In genomic region chr13:54372665-54373064, GRCm38 (mm10) we compare ENCODE assay signal across 7 mouse cellular contexts. TPM values are rescaled to one million over a fixed set of nuclear protein-coding genes. Genes with fewer than 3 reads are reported as not detected.
DNase-seq lines count a peak whose midpoint lies in the region; ATAC-seq and TF ChIP-seq lines count a peak whose summit lies in the region.

No protein-coding gene starts in this region.

- 0 out of 2 replicates have a peak, but pooled peaks cover 2% of the 10 kb centered on the region for H3K9me3 ChIP-seq in E14TG2a.4 (ENCODE audit: low read length)
- H3K9me3 ChIP-seq in hindbrain, embryonic 11.5 days (ENCODE audit: control insufficient read depth, low read length) = no peaks in the 10 kb centered on the region
- H3K9me3 ChIP-seq in midbrain, embryonic 12.5 days = no peaks in the 10 kb centered on the region

- H3K4me2 ChIP-seq in hindbrain, embryonic 11.5 days (replicated peaks; ENCODE audit: low read depth, low read length) = peak overlapping the region; percentile 72; the same call in 1 of the 2 replicates
- peak overlapping the region; percentile 83 for H3K4me2 ChIP-seq in midbrain, embryonic 12.5 days (replicated peaks)

- no peak overlapping the region for H3K9ac ChIP-seq in hindbrain, embryonic 11.5 days (ENCODE audit: low read depth, low read length)
- no peak overlapping the region for H3K9ac ChIP-seq in midbrain, embryonic 12.5 days (replicated peaks)

- peaks cover 71% of the 10 kb centered on the region for H3K27me3 ChIP-seq in E14TG2a.4 (ENCODE audit: insufficient read depth, low read length)
- H3K27me3 ChIP-seq in hindbrain, embryonic 11.5 days (ENCODE audit: control insufficient read depth, insufficient read depth, low read length) = peaks cover 9% of the 10 kb centered on the region; the same call in 1 of the 2 replicates
- peaks cover 22% of the 10 kb centered on the region for H3K27me3 ChIP-seq in midbrain, embryonic 12.5 days

- H3K4me3 ChIP-seq in E14TG2a.4 (replicated peaks; ENCODE audit: low read length) = peak overlapping the region; percentile 46; the same call in 1 of the 2 replicates
- no peak overlapping the region for H3K4me3 ChIP-seq in hindbrain, embryonic 11.5 days (ENCODE audit: low read depth, low read length)
- H3K4me3 ChIP-seq in midbrain, embryonic 12.5 days = peak overlapping the region; percentile 52

- peak; percentile 79 for DNase-seq in adrenal gland, postnatal 10 days
- DNase-seq in embryo, embryonic 9.5 days (ENCODE audit: extremely low spot score) = peak; percentile 73
- DNase-seq in hindbrain, embryonic 11.5 days (ENCODE audit: low spot score) = peak; percentile 89
- peak; percentile 89 to 93 for DNase-seq in left cerebral cortex, postnatal 14 days (ENCODE audit: low spot score in 2 of 2)
- peak; percentile 58 to 77 for DNase-seq in spleen, postnatal 14 days (ENCODE audit: low spot score in 2 of 2)

- TF ChIP-seq CTCF in E14TG2a.4 (conservative IDR thresholded peaks at IDR 0.05; ENCODE audit: low read length) = peak; percentile 42

- H3K27ac ChIP-seq in hindbrain, embryonic 11.5 days (ENCODE audit: low read depth, low read length) = no peak overlapping the region
- H3K27ac ChIP-seq in midbrain, embryonic 12.5 days (replicated peaks) = peak overlapping the region; percentile 86; the same call in 1 of the 2 replicates

- H3K36me3 ChIP-seq in E14TG2a.4 (ENCODE audit: insufficient read depth, low read length) = no peaks in the 10 kb centered on the region
- H3K36me3 ChIP-seq in hindbrain, embryonic 11.5 days (ENCODE audit: control insufficient read depth, insufficient read depth, low read length) = no peaks in the 10 kb centered on the region
- H3K36me3 ChIP-seq in midbrain, embryonic 12.5 days = no peaks in the 10 kb centered on the region

- peaks cover 21% of the 10 kb centered on the region for H3K4me1 ChIP-seq in E14TG2a.4 (replicated peaks; ENCODE audit: low read depth, low read length)
- H3K4me1 ChIP-seq in hindbrain, embryonic 11.5 days (replicated peaks; ENCODE audit: control insufficient read depth, insufficient read depth, low read length) = peaks cover 4% of the 10 kb centered on the region
- H3K4me1 ChIP-seq in midbrain, embryonic 12.5 days = peaks cover 48% of the 10 kb centered on the region

- peak; percentile 63 for ATAC-seq in hindbrain, embryonic 11.5 days (ENCODE audit: low FRiP score)
- peak; percentile 55; the same call in 1 of the 2 replicates for ATAC-seq in midbrain, embryonic 12.5 days (ENCODE audit: low FRiP score, low read depth)

- intact Hi-C loops in left cerebral cortex, postnatal 14 days (cut with DNase I) = loop anchor here (2.0 to 5.0 kb wide), 5 partner anchors 40 to 260 kb away; no protein-coding TSS in a partner anchor

- WGBS in hindbrain, embryonic 11.5 days = 0% methylated on average over 11 of the region's 16 CpGs
- WGBS in midbrain, embryonic 12.5 days = 2% methylated on average over 13 of the region's 16 CpGs

RNA-seq across cellular contexts. Expression of gene Cplx2, which starts 1.5 kb away (rescaled TPM):
- 10 to 100 TPM; 23.2 to 36.0 TPM for total RNA-seq in adrenal gland, postnatal 10 days (2021)
- 12.7 and 13.0 TPM in 2 replicates for polyA plus RNA-seq in hindbrain, embryonic 11.5 days (2014; fragmentation: Nextera tagmentation; extraction: Ambion mirVana)
- 100 to 1,000 TPM; 689 to 707 TPM for total RNA-seq in left cerebral cortex, postnatal 14 days (2021)
- 22.0 and 22.6 TPM in 2 replicates for polyA plus RNA-seq in midbrain, embryonic 12.5 days (2016; fragmentation: Nextera tagmentation; extraction: Ambion mirVana)

Comparison
In these comparisons a context has a peak if more than half of its experiments do, and no peak if none do; other contexts are left out.
1. RNA of gene Cplx2, which starts 1.5 kb away (total RNA-seq): 689 to 707 TPM in left cerebral cortex, postnatal 14 days; 23.2 to 36.0 TPM in adrenal gland, postnatal 10 days; every median in the first group is over 10 times any median in the second.
2. Peak in every context shown above with its lines, with median percentiles within 50 percentile points of each other: DNase-seq.